8 mouse cellular contexts compared by ENCODE assay signal in genomic region chr5:38085561-38086392, GRCm38 (mm10). TPM values are rescaled to one million over a fixed set of nuclear protein-coding genes. Genes with fewer than 3 reads are reported as not detected.
DNase-seq lines count a peak whose midpoint lies in the region; ATAC-seq lines count a peak whose summit lies in the region.

No protein-coding gene starts in this region.

- ATAC-seq in activated CD4-positive, CD25-positive, alpha-beta regulatory T cell, adult 4 months, result peak; percentile 46
- peak; percentile 50 to 78 for ATAC-seq in hematopoietic stem cell, adult 5-6 weeks (replicated peaks in 1 of 2; ENCODE audit: insufficient read depth in 1 of 2, low FRiP score in 2 of 2, low TSS enrichment in 1 of 2, low read depth in 1 of 2, poor library complexity in 2 of 2, severe bottlenecking in 2 of 2)
- ATAC-seq in midbrain, embryonic 12.5 days (ENCODE audit: low FRiP score, low read depth), result peak; percentile 53; the same call in 1 of the 2 replicates
- no peak for ATAC-seq in erythroid progenitor cell, adult 5-6 weeks (replicated peaks; ENCODE audit: low FRiP score, poor library complexity, severe bottlenecking)

- H3K4me2 ChIP-seq in midbrain, embryonic 12.5 days (replicated peaks), result no peak overlapping the region

- peak overlapping the region; percentile 60 for H3K27ac ChIP-seq in embryonic facial prominence, embryonic 10.5 days (replicated peaks)
- 0 out of 2 replicates have a peak overlapping the region, but pooled peaks have one; percentile 30 for H3K27ac ChIP-seq in midbrain, embryonic 12.5 days (replicated peaks)

- intact Hi-C loops in left cerebral cortex, postnatal 14 days (cut with DNase I), result loop anchor here (2.0 kb wide), 1 partner anchor 133 kb away; no protein-coding TSS in a partner anchor

- no peak overlapping the region for H3K4me3 ChIP-seq in embryonic facial prominence, embryonic 10.5 days
- no peak overlapping the region for H3K4me3 ChIP-seq in midbrain, embryonic 12.5 days

- H3K36me3 ChIP-seq in embryonic facial prominence, embryonic 10.5 days (replicated peaks), result no peaks in the 10 kb centered on the region
- no peaks in the 10 kb centered on the region for H3K36me3 ChIP-seq in midbrain, embryonic 12.5 days

- no peak overlapping the region for H3K9ac ChIP-seq in midbrain, embryonic 12.5 days (replicated peaks)

- 5% methylated on average over 10 of the region's 10 CpGs for whole genome bisulfite sequencing in embryonic facial prominence, embryonic 10.5 days
- 11% methylated on average over 10 of the region's 10 CpGs for WGBS in midbrain, embryonic 12.5 days

- peaks cover 78% of the 10 kb centered on the region for H3K4me1 ChIP-seq in embryonic facial prominence, embryonic 10.5 days
- peaks cover 20% of the 10 kb centered on the region for H3K4me1 ChIP-seq in midbrain, embryonic 12.5 days

- peaks cover 27% of the 10 kb centered on the region for H3K27me3 ChIP-seq in embryonic facial prominence, embryonic 10.5 days (replicated peaks; ENCODE audit: low read depth, poor library complexity, severe bottlenecking)
- H3K27me3 ChIP-seq in midbrain, embryonic 12.5 days, result 0 out of 2 replicates have a peak, but pooled peaks cover 9% of the 10 kb centered on the region

- DNase-seq in ovary, postnatal 14 days (ENCODE audit: low spot score), result peak; percentile 32
- DNase-seq in ovary, postnatal 10 days (ENCODE audit: low spot score), result no peak
- peak; percentile 82 for DNase-seq in embryonic facial prominence, embryonic 10.5 days (ENCODE audit: low spot score)
- DNase-seq in left cerebral cortex, postnatal 14 days (ENCODE audit: low spot score in 2 of 2), result peak; percentile 70 to 71

- H3K9me3 ChIP-seq in embryonic facial prominence, embryonic 10.5 days, result no peaks in the 10 kb centered on the region
- H3K9me3 ChIP-seq in midbrain, embryonic 12.5 days, result no peaks in the 10 kb centered on the region

RNA-seq across cellular contexts. Expression of gene Stx18, which starts 47.2 kb away (rescaled TPM):
- 10 to 100 TPM; 24.1 to 27.0 TPM for polyA plus RNA-seq in activated CD4-positive, CD25-positive, alpha-beta regulatory T cell, adult 4 months (2017; shearing (Covaris generic))
- polyA plus RNA-seq in embryonic facial prominence, embryonic 10.5 days (2016; fragmentation: Nextera tagmentation; extraction: Ambion mirVana), result 54.8 and 55.8 TPM in 2 replicates
- 28.5 and 43.0 TPM in 2 replicates for total RNA-seq in hematopoietic stem cell, adult 5-6 weeks (2017)
- total RNA-seq in left cerebral cortex, postnatal 14 days (2021), result 10 to 100 TPM; 38.7 to 39.9 TPM
- polyA plus RNA-seq in midbrain, embryonic 12.5 days (2016; fragmentation: Nextera tagmentation; extraction: Ambion mirVana), result 42.1 and 42.5 TPM in 2 replicates
- 9.0 and 23.5 TPM in 2 replicates for total RNA-seq in erythroid progenitor cell, adult 5-6 weeks (2015; ENCODE audit: low replicate concordance)
- 10.9 and 12.1 TPM in 2 replicates for total RNA-seq in erythroid progenitor cell, adult 5-6 weeks (2017; ENCODE audit: low replicate concordance)
